Mouse (Mus musculus): ENCODE results near the gene 1700067K01Rik. TPM values are rescaled to one million over a fixed set of nuclear protein-coding genes. Genes with fewer than 3 reads are reported as not detected.
A peak's percentile ranks its signal among the peaks of the same experiment; 100 is the strongest.

Gene 1700067K01Rik
- polyA plus RNA-seq, 1 experiment from 2014 or later, result 0.58 TPM

GRCm38 (mm10) chr8:84015833-84016232 is 14.5 kb downstream of the 1700067K01Rik start:
- H3K27me3 ChIP-seq, result peaks cover 64% of the 10 kb centered on the region
- H3K4me1 ChIP-seq (replicated peaks), result peaks cover 21% of the 10 kb centered on the region
- no peak overlapping the region for H3K9ac ChIP-seq
- H3K27ac ChIP-seq (replicated peaks), result no peak overlapping the region
- no peaks in the 10 kb centered on the region for H3K36me3 ChIP-seq (replicated peaks)
- 76% methylated on average over 5 of the region's 5 CpGs for WGBS (ENCODE audit: insufficient replicate concordance)
- no peak overlapping the region for H3K4me3 ChIP-seq (replicated peaks)
- no peak for ATAC-seq (ENCODE audit: insufficient read depth)
- no peaks in the 10 kb centered on the region for H3K9me3 ChIP-seq (replicated peaks)
- H3K4me2 ChIP-seq, result no peak overlapping the region

- Histone ChIP-seq H3K9me3 (replicated peaks) (no peaks in the 10 kb centered on the region), H3K9ac (no peak overlapping the region), H3K4me2 (no peak overlapping the region), H3K36me3 (replicated peaks) (no peaks in the 10 kb centered on the region), H3K4me3 (replicated peaks) (no peak overlapping the region), H3K27ac (replicated peaks) (no peak overlapping the region), H3K27me3 (peaks cover 65% of the 10 kb centered on the region), H3K4me1 (replicated peaks) (no peaks in the 10 kb centered on the region)
- WGBS (ENCODE audit: insufficient replicate concordance), result 63% methylated on average over 9 of the region's 9 CpGs
- ATAC-seq (ENCODE audit: insufficient read depth), result no peak
These were observed 18.4 kb downstream of the 1700067K01Rik start for GRCm38 (mm10) chr8:84019738-84020137.

- Histone ChIP-seq H3K27ac (replicated peaks) (no peak within 1 kb of the TSS), H3K36me3 (replicated peaks) (no peaks in the 10 kb centered on the region), H3K27me3 (peaks cover 73% of the 10 kb centered on the region), H3K4me2 (no peak within 1 kb of the TSS), H3K4me1 (replicated peaks) (peaks cover 5% of the 10 kb centered on the region), H3K9me3 (replicated peaks) (no peaks in the 10 kb centered on the region), H3K4me3 (replicated peaks) (no peak within 1 kb of the TSS), H3K9ac (no peak within 1 kb of the TSS)
- no peak for ATAC-seq (ENCODE audit: insufficient read depth)
- WGBS (ENCODE audit: insufficient replicate concordance), result 16% methylated on average over 18 of the region's 18 CpGs
These were observed 19.8 kb downstream of the 1700067K01Rik start, which contains the start of gene Palm3 for GRCm38 (mm10) chr8:84021096-84021495. Gene Palm3 (plus strand): TSS chr8:84021471.

GRCm38 (mm10) chr8:84021569-84021968 is 20.3 kb downstream of the 1700067K01Rik start:
- H3K4me2 ChIP-seq, result no peak overlapping the region
- 37% methylated on average over 12 of the region's 12 CpGs for WGBS (ENCODE audit: insufficient replicate concordance)
- no peak overlapping the region for H3K4me3 ChIP-seq (replicated peaks)
- H3K27me3 ChIP-seq, result peaks cover 78% of the 10 kb centered on the region
- no peaks in the 10 kb centered on the region for H3K9me3 ChIP-seq (replicated peaks)
- H3K36me3 ChIP-seq (replicated peaks), result no peaks in the 10 kb centered on the region
- ATAC-seq (ENCODE audit: insufficient read depth), result no peak
- H3K9ac ChIP-seq, result no peak overlapping the region
- no peak overlapping the region for H3K27ac ChIP-seq (replicated peaks)
- H3K4me1 ChIP-seq (replicated peaks), result peaks cover 9% of the 10 kb centered on the region

GRCm38 (mm10) chr8:84023085-84023484 is 21.8 kb downstream of the 1700067K01Rik start:
- Histone ChIP-seq H3K4me3 (replicated peaks) (no peak overlapping the region), H3K9me3 (replicated peaks) (no peaks in the 10 kb centered on the region), H3K36me3 (replicated peaks) (no peaks in the 10 kb centered on the region), H3K4me1 (replicated peaks) (peaks cover 9% of the 10 kb centered on the region), H3K4me2 (no peak overlapping the region), H3K27me3 (peaks cover 88% of the 10 kb centered on the region), H3K27ac (replicated peaks) (no peak overlapping the region), H3K9ac (no peak overlapping the region)
- ATAC-seq (ENCODE audit: insufficient read depth), result no peak
- WGBS (ENCODE audit: insufficient replicate concordance), result 17% methylated on average over 5 of the region's 5 CpGs

GRCm38 (mm10) chr8:84023631-84024030 is 22.3 kb downstream of the 1700067K01Rik start:
- Histone ChIP-seq H3K4me1 (replicated peaks) (peaks cover 9% of the 10 kb centered on the region), H3K9ac (no peak overlapping the region), H3K4me3 (replicated peaks) (no peak overlapping the region), H3K36me3 (replicated peaks) (no peaks in the 10 kb centered on the region), H3K27me3 (peaks cover 90% of the 10 kb centered on the region), H3K27ac (replicated peaks) (no peak overlapping the region), H3K4me2 (no peak overlapping the region), H3K9me3 (replicated peaks) (no peaks in the 10 kb centered on the region)
- ATAC-seq (ENCODE audit: insufficient read depth), result no peak
- 44% methylated on average over 1 of the region's 1 CpGs for WGBS (ENCODE audit: insufficient replicate concordance)

- Histone ChIP-seq H3K4me2 (no peak overlapping the region), H3K4me3 (replicated peaks) (no peak overlapping the region), H3K9ac (no peak overlapping the region), H3K27me3 (peaks cover 96% of the 10 kb centered on the region), H3K4me1 (replicated peaks) (peaks cover 9% of the 10 kb centered on the region), H3K36me3 (replicated peaks) (no peaks in the 10 kb centered on the region), H3K9me3 (replicated peaks) (no peaks in the 10 kb centered on the region), H3K27ac (replicated peaks) (no peak overlapping the region)
- 11% methylated on average over 10 of the region's 10 CpGs for WGBS (ENCODE audit: insufficient replicate concordance)
- ATAC-seq (ENCODE audit: insufficient read depth), result no peak
These were observed 22.9 kb downstream of the 1700067K01Rik start for GRCm38 (mm10) chr8:84024171-84024570.

- Histone ChIP-seq H3K36me3 (replicated peaks) (no peaks in the 10 kb centered on the region), H3K9ac (no peak overlapping the region)
These were observed 24.6 kb downstream of the 1700067K01Rik start for GRCm38 (mm10) chr8:84025863-84026262.

GRCm38 (mm10) chr8:84027449-84027848 is 26.1 kb downstream of the 1700067K01Rik start:
- no peak overlapping the region for H3K27ac ChIP-seq (replicated peaks)
- WGBS (ENCODE audit: insufficient replicate concordance), result 7% methylated on average over 10 of the region's 10 CpGs
- peaks cover 9% of the 10 kb centered on the region for H3K4me1 ChIP-seq (replicated peaks)
- no peak overlapping the region for H3K4me2 ChIP-seq
- H3K9me3 ChIP-seq (replicated peaks), result no peaks in the 10 kb centered on the region
- no peak overlapping the region for H3K9ac ChIP-seq
- no peak for ATAC-seq (ENCODE audit: insufficient read depth)
- H3K36me3 ChIP-seq (replicated peaks), result no peaks in the 10 kb centered on the region
- no peak overlapping the region for H3K4me3 ChIP-seq (replicated peaks)
- peaks cover 71% of the 10 kb centered on the region for H3K27me3 ChIP-seq

More at GRCm38 (mm10) chr8:84025863-84026262, 24.6 kb downstream of the 1700067K01Rik start:
- Histone ChIP-seq H3K4me1 (replicated peaks) (peaks cover 9% of the 10 kb centered on the region), H3K4me3 (replicated peaks) (peak overlapping the region; percentile 36), H3K27ac (replicated peaks) (no peak overlapping the region), H3K9me3 (replicated peaks) (no peaks in the 10 kb centered on the region), H3K27me3 (peaks cover 87% of the 10 kb centered on the region), H3K4me2 (peak overlapping the region; percentile 64)
- 1% methylated on average over 41 of the region's 41 CpGs for WGBS (ENCODE audit: insufficient replicate concordance)
- peak; percentile 38 for ATAC-seq (ENCODE audit: insufficient read depth)

- H3K9ac ChIP-seq, result no peak overlapping the region
- H3K4me3 ChIP-seq (replicated peaks), result no peak overlapping the region
- peaks cover 9% of the 10 kb centered on the region for H3K4me1 ChIP-seq (replicated peaks)
- ATAC-seq (ENCODE audit: insufficient read depth), result no peak
- no peak overlapping the region for H3K27ac ChIP-seq (replicated peaks)
- no peaks in the 10 kb centered on the region for H3K9me3 ChIP-seq (replicated peaks)
- peaks cover 55% of the 10 kb centered on the region for H3K27me3 ChIP-seq
- no peaks in the 10 kb centered on the region for H3K36me3 ChIP-seq (replicated peaks)
- 65% methylated on average over 5 of the region's 5 CpGs for WGBS (ENCODE audit: insufficient replicate concordance)
- no peak overlapping the region for H3K4me2 ChIP-seq
These were observed 28.0 kb downstream of the 1700067K01Rik start for GRCm38 (mm10) chr8:84029272-84029671.

- ATAC-seq (ENCODE audit: insufficient read depth), result no peak
- Histone ChIP-seq H3K4me1 (replicated peaks) (no peaks in the 10 kb centered on the region), H3K36me3 (replicated peaks) (no peaks in the 10 kb centered on the region), H3K9me3 (replicated peaks) (no peaks in the 10 kb centered on the region), H3K9ac (no peak overlapping the region), H3K27ac (replicated peaks) (no peak overlapping the region), H3K4me3 (replicated peaks) (no peak overlapping the region), H3K27me3 (peaks cover 30% of the 10 kb centered on the region), H3K4me2 (no peak overlapping the region)
- 53% methylated on average over 4 of the region's 4 CpGs for WGBS (ENCODE audit: insufficient replicate concordance)
These were observed 31.5 kb downstream of the 1700067K01Rik start for GRCm38 (mm10) chr8:84032777-84033176.

- peaks cover 7% of the 10 kb centered on the region for H3K4me1 ChIP-seq (replicated peaks)
- ATAC-seq (ENCODE audit: insufficient read depth), result no peak
- H3K27me3 ChIP-seq, result peaks cover 51% of the 10 kb centered on the region
- no peaks in the 10 kb centered on the region for H3K36me3 ChIP-seq (replicated peaks)
- no peak overlapping the region for H3K4me2 ChIP-seq
- H3K27ac ChIP-seq (replicated peaks), result no peak overlapping the region
- no peaks in the 10 kb centered on the region for H3K9me3 ChIP-seq (replicated peaks)
- no peak overlapping the region for H3K4me3 ChIP-seq (replicated peaks)
- no peak overlapping the region for H3K9ac ChIP-seq
- WGBS (ENCODE audit: insufficient replicate concordance), result 57% methylated on average over 5 of the region's 5 CpGs
These were observed 36.7 kb downstream of the 1700067K01Rik start for GRCm38 (mm10) chr8:84038015-84038414.

All from liver, embryonic 15.5 days (tissue).